Mouse (Mus musculus): Measurements from ENCODE around the gene Hhat.

DNA sequence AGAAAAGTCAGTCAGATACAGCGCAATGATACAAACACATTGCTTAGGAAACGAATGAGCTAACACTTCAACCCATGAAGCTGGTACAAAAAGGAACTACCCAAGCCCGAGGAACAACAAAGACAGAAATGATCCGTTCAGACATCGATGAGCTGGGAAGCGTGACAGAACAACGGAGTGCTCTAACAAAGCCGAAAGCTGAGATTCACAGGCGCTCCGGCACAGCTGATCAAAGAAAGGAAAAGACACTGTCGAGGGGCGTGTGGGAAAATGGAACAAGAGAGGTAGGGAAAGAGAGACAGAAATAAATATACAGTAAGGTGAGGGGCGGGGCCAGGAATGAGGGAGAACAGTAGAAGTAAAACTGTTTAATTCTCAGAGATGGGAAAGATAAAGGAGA, 15.8 kb downstream of the Hhat start:
- TF ChIP-seq GATA1 (IDR thresholded peaks at IDR 0.05; ENCODE audit: borderline replicate concordance, low read length) (no peak), TAL1 (conservative IDR thresholded peaks at IDR 0.05; ENCODE audit: low read depth, low read length) (no peak), POLR2AphosphoS5 (IDR thresholded peaks at IDR 0.05; ENCODE audit: insufficient replicate concordance, low read depth, low read length) (no peak), CTCF (IDR thresholded peaks at IDR 0.05; ENCODE audit: low read depth, low read length) (no peak)

Data from G1E (cell line).